Mouse (Mus musculus) kidney, adult 2 months (tissue): ENCODE data around the gene Tubb4a.

Experiments used
- CTCF ChIP-seq: fragments of 200-500 bp; conservative IDR thresholded peaks from 2 replicates; pipeline ENCODE4 v1.5.1; 2011; ENCODE audit warnings: low read depth, mild to moderate bottlenecking, control low read depth, low read length, moderate library complexity, mixed read lengths; ENCODE audit not compliant: insufficient read depth, insufficient read length
- POLR2A ChIP-seq: fragments of 200-500 bp; IDR thresholded peaks from one replicate; pipeline ENCODE4 v1.6.1; 2011; ENCODE audit warnings: low read depth, low read length, control low read depth

- no peak for TF ChIP-seq CTCF
- TF ChIP-seq POLR2A, result no peak
Measured at GRCm38 (mm10) chr17:57058891-57059485, 28.6 kb downstream of the Tubb4a start, which contains the start of gene Crb3.
